Mouse (Mus musculus) stomach, postnatal 0 days (tissue): Measurements from ENCODE around the gene Cpsf7. TPM values are rescaled to one million over a fixed set of nuclear protein-coding genes. Genes with fewer than 3 reads are reported as not detected.

Experiments used
- ATAC-seq: fragments of 200-750 bp; cut with Nextera tagmentation; 2 replicates; pipeline ENCODE4 v1.8.0; 2017; ENCODE audit not compliant: low FRiP score, low TSS enrichment
- DNase-seq: peaks from one replicate; pipeline ENCODE4 v3.0.0-alpha.2; 2016; ENCODE audit warnings: low spot score
- H3K27ac ChIP-seq: fragments of 300-500 bp; sonication (generic); replicated peaks from 2 replicates; pipeline ENCODE4 v1.5.1; 2014; ENCODE audit warnings: mild to moderate bottlenecking, control low read depth
- H3K27me3 ChIP-seq: fragments of 300-500 bp; sonication (generic); 2 replicates; pipeline ENCODE4 v1.6.1; 2014; ENCODE audit warnings: low read length; ENCODE audit not compliant: control insufficient read depth, insufficient read depth
- H3K36me3 ChIP-seq: fragments of 300-500 bp; sonication (generic); 2 replicates; pipeline ENCODE4 v1.6.1; 2014; ENCODE audit warnings: low read length, mixed read lengths; ENCODE audit not compliant: control insufficient read depth, insufficient read depth
- H3K4me1 ChIP-seq: fragments of 300-500 bp; sonication (generic); replicated peaks from 2 replicates; pipeline ENCODE4 v1.6.1; 2014; ENCODE audit warnings: antibody characterized with exemption; ENCODE audit not compliant: control insufficient read depth, insufficient read depth
- H3K4me2 ChIP-seq: fragments of 300-500 bp; sonication (generic); replicated peaks from 2 replicates; pipeline ENCODE4 v1.6.1; 2014; ENCODE audit warnings: low read depth, mild to moderate bottlenecking, control low read depth, moderate library complexity
- H3K4me3 ChIP-seq: fragments of 300-500 bp; sonication (generic); 2 replicates; pipeline ENCODE4 v1.5.1; 2014; ENCODE audit warnings: low read depth, low read length, control low read depth
- H3K9ac ChIP-seq: fragments of 300-500 bp; sonication (generic); 2 replicates; pipeline ENCODE4 v1.6.1; 2014; ENCODE audit warnings: mild to moderate bottlenecking, low read length, control low read depth, mixed read lengths
- H3K9me3 ChIP-seq: fragments of 300-500 bp; sonication (generic); 2 replicates; pipeline ENCODE4 v1.6.1; 2016; ENCODE audit warnings: low read length; ENCODE audit not compliant: control insufficient read depth
- CTCF ChIP-seq: IDR thresholded peaks from 2 replicates; pipeline ENCODE4 v1.5.1; 2016; ENCODE audit warnings: antibody characterized with exemption, low read depth, mild to moderate bottlenecking, moderate library complexity
- EP300 ChIP-seq: optimal IDR thresholded peaks from 2 replicates; pipeline ENCODE3; 2016; ENCODE audit warnings: antibody characterized with exemption
- WGBS: fragments of 180-500 bp; shearing (Covaris S2); extraction: QIAGEN DNeasy Blood & Tissue Kit; methylation state at CpG from one replicate; pipeline ENCODE4 v1.1.7; 2014; 5-methylcytosine and 5-hydroxymethylcytosine counted together
- polyA plus RNA-seq: library from polyadenylated mRNA; unstranded; fragments of >200 nt; fragmentation: Nextera tagmentation; extraction: Ambion mirVana; gene quantifications from 2 replicates; pipeline ENCODE4 v1.2.1, GENCODE M21; 2015

Cpsf7 gene
- polyA plus RNA-seq, result 12.5 and 16.7 TPM in 2 replicates

GRCm38 (mm10) chr19:10525106-10525901, at the start of gene Cpsf7:
Cpsf7 (plus strand) TSS chr19:10525266.
- TF ChIP-seq EP300 (no peak), CTCF (no peak)
- Histone ChIP-seq H3K36me3 (peaks cover 2% of the 10 kb centered on the region; the same call in 1 of the 2 replicates), H3K27ac (peak within 1 kb of the TSS; percentile 100), H3K9ac (peak within 1 kb of the TSS; percentile 99), H3K4me2 (peak within 1 kb of the TSS; percentile 79), H3K4me3 (peak within 1 kb of the TSS; percentile 97), H3K9me3 (no peaks in the 10 kb centered on the region), H3K27me3 (no peaks in the 10 kb centered on the region), H3K4me1 (peaks cover 3% of the 10 kb centered on the region; the same call in 1 of the 2 replicates)
- ATAC-seq (peak; percentile 94), DNase-seq (peak; percentile 97)
- WGBS, result under 1% methylated on average over 58 of the region's 93 CpGs

DNA sequence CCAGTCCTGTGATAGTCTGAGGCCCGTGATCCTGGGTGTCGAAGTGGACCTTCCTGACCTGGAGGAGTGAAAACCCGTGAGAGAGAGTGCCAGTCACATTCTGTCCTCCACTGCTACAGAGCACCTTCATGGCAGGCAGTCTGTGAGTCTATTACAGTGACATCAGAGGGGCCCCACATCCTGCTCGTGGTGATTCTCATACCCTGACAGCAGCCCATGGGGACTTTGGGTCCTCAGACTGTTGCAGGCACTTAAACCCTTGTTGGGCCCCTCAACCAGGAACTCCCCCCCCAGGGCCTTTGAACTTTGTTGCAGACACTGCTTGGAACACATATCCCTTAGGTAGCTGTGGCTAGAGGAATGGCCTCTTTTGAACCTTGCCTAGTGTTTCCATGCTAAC, 45.5 kb upstream of the Cpsf7 start:
- Histone ChIP-seq H3K36me3 (no peaks in the 10 kb centered on the region), H3K4me2 (no peak overlapping the region), H3K4me3 (no peak overlapping the region), H3K9ac (no peak overlapping the region), H3K27ac (no peak overlapping the region), H3K4me1 (no peaks in the 10 kb centered on the region), H3K27me3 (no peaks in the 10 kb centered on the region), H3K9me3 (no peaks in the 10 kb centered on the region)
- TF ChIP-seq CTCF, result no peak
- TF ChIP-seq EP300, result no peak
- no peak for ATAC-seq
- DNase-seq, result no peak
- 51% methylated on average over 4 of the region's 4 CpGs for WGBS

DNA sequence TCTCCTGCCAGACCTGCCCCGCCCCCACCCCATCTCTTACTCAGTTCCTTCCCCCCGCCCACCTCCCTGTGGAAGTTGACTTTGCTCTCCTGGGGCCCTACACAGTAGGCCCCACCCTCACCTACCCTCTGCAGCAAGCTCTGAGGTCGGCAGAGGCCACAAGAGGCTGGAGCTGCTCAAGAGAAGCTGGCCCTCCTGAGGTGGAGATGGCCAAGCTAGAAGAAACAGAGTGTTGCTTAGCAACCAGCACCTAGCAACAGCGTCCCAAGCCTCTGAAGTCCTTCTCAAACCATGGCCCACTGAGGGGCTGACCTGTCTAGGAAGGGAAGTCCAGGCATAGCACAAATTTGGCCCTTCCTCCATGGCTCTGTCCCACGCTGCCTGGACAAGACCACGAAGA, 42.4 kb upstream of the Cpsf7 start, which contains the start of gene Ppp1r32:
Gene Ppp1r32, minus strand, starts transcription at position 226 of the 400 bp plus-strand sequence.
- peak; percentile 23 for DNase-seq
- Histone ChIP-seq H3K4me3 (no peak within 1 kb of the TSS), H3K27ac (no peak within 1 kb of the TSS), H3K9ac (no peak within 1 kb of the TSS), H3K36me3 (no peaks in the 10 kb centered on the region), H3K4me2 (no peak within 1 kb of the TSS), H3K27me3 (no peaks in the 10 kb centered on the region), H3K4me1 (no peaks in the 10 kb centered on the region), H3K9me3 (no peaks in the 10 kb centered on the region)
- WGBS, result 34% methylated on average over 6 of the region's 6 CpGs
- peak; percentile 55 for ATAC-seq
- TF ChIP-seq CTCF (no peak), EP300 (no peak)

GRCm38 (mm10) chr19:10486264-10486738, 38.8 kb upstream of the Cpsf7 start:
- H3K9ac ChIP-seq, result no peak overlapping the region
- no peak overlapping the region for H3K4me2 ChIP-seq
- H3K27me3 ChIP-seq, result no peaks in the 10 kb centered on the region
- no peaks in the 10 kb centered on the region for H3K9me3 ChIP-seq
- no peaks in the 10 kb centered on the region for H3K36me3 ChIP-seq
- WGBS, result 19% methylated on average over 9 of the region's 9 CpGs
- no peak overlapping the region for H3K27ac ChIP-seq
- DNase-seq (peak; percentile 61), ATAC-seq (peak; percentile 76)
- H3K4me3 ChIP-seq, result no peak overlapping the region
- no peaks in the 10 kb centered on the region for H3K4me1 ChIP-seq
- peak; percentile 96 for TF ChIP-seq CTCF
- TF ChIP-seq EP300, result no peak

- 83% methylated on average over 1 of the region's 1 CpGs for WGBS
- Histone ChIP-seq H3K36me3 (0 out of 2 replicates have a peak, but pooled peaks cover 2% of the 10 kb centered on the region), H3K9me3 (no peaks in the 10 kb centered on the region), H3K4me2 (no peak overlapping the region), H3K27me3 (no peaks in the 10 kb centered on the region), H3K4me3 (no peak overlapping the region), H3K9ac (no peak overlapping the region), H3K27ac (no peak overlapping the region), H3K4me1 (no peaks in the 10 kb centered on the region)
- no peak for TF ChIP-seq EP300
- TF ChIP-seq CTCF, result no peak
- ATAC-seq (no peak), DNase-seq (no peak)
Observed at GRCm38 (mm10) chr19:10495670-10496069, 29.4 kb upstream of the Cpsf7 start.

GRCm38 (mm10) chr19:10496976-10497375, 28.1 kb upstream of the Cpsf7 start:
- Histone ChIP-seq H3K4me3 (no peak overlapping the region), H3K9me3 (no peaks in the 10 kb centered on the region), H3K27ac (no peak overlapping the region), H3K4me2 (no peak overlapping the region), H3K4me1 (no peaks in the 10 kb centered on the region), H3K27me3 (no peaks in the 10 kb centered on the region), H3K36me3 (0 out of 2 replicates have a peak, but pooled peaks cover 7% of the 10 kb centered on the region), H3K9ac (no peak overlapping the region)
- ATAC-seq (no peak), DNase-seq (no peak)
- 60% methylated on average over 2 of the region's 2 CpGs for WGBS
- no peak for TF ChIP-seq EP300
- no peak for TF ChIP-seq CTCF
